Mouse (Mus musculus) liver, embryonic 13.5 days (tissue): Measurements from ENCODE around the gene Spint4. TPM values are rescaled to one million over a fixed set of nuclear protein-coding genes. Genes with fewer than 3 reads are reported as not detected.
A peak's percentile ranks its signal among the peaks of the same experiment; 100 is the strongest.

Source experiments
- ATAC-seq: fragments of 200-750 bp; cut with Nextera tagmentation; 2 replicates; pipeline ENCODE4 v1.8.0; 2017; ENCODE audit warnings: low read depth, mild to moderate bottlenecking, moderate number of reproducible peaks, moderate library complexity
- DNase-seq: peaks from one replicate; pipeline ENCODE4 v3.0.0; 2022
- H3K27ac ChIP-seq: fragments of 300-500 bp; sonication (generic); 2 replicates; pipeline ENCODE4 v1.5.1; 2015; ENCODE audit warnings: moderate library complexity, mild to moderate bottlenecking, inconsistent platforms
- H3K27me3 ChIP-seq: fragments of 300-500 bp; sonication (generic); 2 replicates; pipeline ENCODE4 v1.6.1; 2015; ENCODE audit warnings: mild to moderate bottlenecking, inconsistent platforms
- H3K36me3 ChIP-seq: fragments of 300-500 bp; sonication (generic); 2 replicates; pipeline ENCODE4 v1.6.1; 2015; ENCODE audit warnings: mild to moderate bottlenecking, inconsistent platforms
- H3K4me1 ChIP-seq: fragments of 300-500 bp; sonication (generic); replicated peaks from 2 replicates; pipeline ENCODE4 v1.6.1; 2015; ENCODE audit warnings: inconsistent platforms
- H3K4me2 ChIP-seq: fragments of 300-500 bp; sonication (generic); 2 replicates; pipeline ENCODE4 v1.6.1; 2015; ENCODE audit warnings: inconsistent platforms, mild to moderate bottlenecking, moderate library complexity
- H3K4me3 ChIP-seq: fragments of 300-500 bp; sonication (generic); replicated peaks from 2 replicates; pipeline ENCODE4 v1.5.1; 2015; ENCODE audit warnings: mild to moderate bottlenecking, inconsistent platforms
- H3K9ac ChIP-seq: fragments of 300-500 bp; sonication (generic); 2 replicates; pipeline ENCODE4 v1.6.1; 2015; ENCODE audit warnings: mild to moderate bottlenecking, inconsistent platforms
- H3K9me3 ChIP-seq: fragments of 300-500 bp; sonication (generic); replicated peaks from 2 replicates; pipeline ENCODE4 v1.6.1; 2016; ENCODE audit warnings: inconsistent platforms
- WGBS: fragments of 180-500 bp; shearing (Covaris S2); methylation state at CpG from one replicate; pipeline ENCODE4 v1.1.7; 2015; ENCODE audit not compliant: insufficient replicate concordance; 5-methylcytosine and 5-hydroxymethylcytosine counted together
- polyA plus RNA-seq: library from polyadenylated mRNA; unstranded; fragments of >200 nt; fragmentation: Nextera tagmentation; extraction: Ambion mirVana; gene quantifications from 2 replicates; pipeline ENCODE4 v1.2.1, GENCODE M21; 2015

Gene Spint4
- polyA plus RNA-seq, result not detected in 2 replicates

GRCm38 (mm10) chr2:164698201-164698600 lies at the start of gene Spint4:
Spint4 (plus strand) TSS chr2:164698501.
- H3K4me1 ChIP-seq, result no peaks in the 10 kb centered on the region
- DNase-seq (no peak), ATAC-seq (no peak)
- H3K9me3 ChIP-seq, result no peaks in the 10 kb centered on the region
- 63% methylated on average over 4 of the region's 4 CpGs for WGBS
- H3K4me3 ChIP-seq, result no peak within 1 kb of the TSS
- no peak within 1 kb of the TSS for H3K27ac ChIP-seq
- H3K36me3 ChIP-seq, result no peaks in the 10 kb centered on the region
- H3K27me3 ChIP-seq, result no peaks in the 10 kb centered on the region
- H3K4me2 ChIP-seq, result no peak within 1 kb of the TSS
- H3K9ac ChIP-seq, result no peak within 1 kb of the TSS

GRCm38 (mm10) chr2:164655858-164656257 lies 42.4 kb upstream of the Spint4 start, which contains the start of gene Wfdc10:
Wfdc10 (plus strand) TSS chr2:164656046.
- no peaks in the 10 kb centered on the region for H3K36me3 ChIP-seq
- no peaks in the 10 kb centered on the region for H3K27me3 ChIP-seq
- 14% methylated on average over 11 of the region's 11 CpGs for WGBS
- H3K4me2 ChIP-seq, result no peak within 1 kb of the TSS
- ATAC-seq (no peak), DNase-seq (peak; percentile 3)
- no peaks in the 10 kb centered on the region for H3K4me1 ChIP-seq
- H3K9me3 ChIP-seq, result no peaks in the 10 kb centered on the region
- H3K4me3 ChIP-seq, result no peak within 1 kb of the TSS
- no peak within 1 kb of the TSS for H3K9ac ChIP-seq
- H3K27ac ChIP-seq, result no peak within 1 kb of the TSS

- no peaks in the 10 kb centered on the region for H3K9me3 ChIP-seq
- WGBS, result 60% methylated on average over 9 of the region's 9 CpGs
Measured at GRCm38 (mm10) chr2:164656483-164656882, 41.8 kb upstream of the Spint4 start, which contains the start of gene Wfdc9. Wfdc9 (minus strand) TSS chr2:164656583.

GRCm38 (mm10) chr2:164664851-164665250 lies 33.5 kb upstream of the Spint4 start:
- no peak overlapping the region for H3K4me2 ChIP-seq
- ATAC-seq (no peak), DNase-seq (no peak)
- H3K27me3 ChIP-seq, result no peaks in the 10 kb centered on the region
- 65% methylated on average over 7 of the region's 7 CpGs for WGBS
- no peak overlapping the region for H3K27ac ChIP-seq
- no peaks in the 10 kb centered on the region for H3K4me1 ChIP-seq
- H3K4me3 ChIP-seq, result no peak overlapping the region
- no peak overlapping the region for H3K9ac ChIP-seq
- H3K9me3 ChIP-seq, result no peaks in the 10 kb centered on the region
- H3K36me3 ChIP-seq, result no peaks in the 10 kb centered on the region

More at GRCm38 (mm10) chr2:164656483-164656882, 41.8 kb upstream of the Spint4 start, which contains the start of gene Wfdc9:
- H3K4me3 ChIP-seq, result no peak within 1 kb of the TSS
- no peak within 1 kb of the TSS for H3K4me2 ChIP-seq
- DNase-seq (no peak), ATAC-seq (no peak)
- no peaks in the 10 kb centered on the region for H3K27me3 ChIP-seq
- H3K36me3 ChIP-seq, result no peaks in the 10 kb centered on the region
- H3K4me1 ChIP-seq, result no peaks in the 10 kb centered on the region
- H3K27ac ChIP-seq, result no peak within 1 kb of the TSS
- no peak within 1 kb of the TSS for H3K9ac ChIP-seq

- Histone ChIP-seq H3K4me3 (no peak overlapping the region), H3K9me3 (no peaks in the 10 kb centered on the region), H3K9ac (no peak overlapping the region), H3K36me3 (no peaks in the 10 kb centered on the region), H3K27ac (no peak overlapping the region), H3K4me2 (no peak overlapping the region), H3K4me1 (no peaks in the 10 kb centered on the region), H3K27me3 (no peaks in the 10 kb centered on the region)
- DNase-seq (no peak), ATAC-seq (no peak)
- WGBS, result 52% methylated on average over 5 of the region's 5 CpGs
Measured at GRCm38 (mm10) chr2:164670261-164670660, 28.0 kb upstream of the Spint4 start.

- ATAC-seq (no peak), DNase-seq (no peak)
- WGBS, result 26% methylated on average over 1 of the region's 1 CpGs
- Histone ChIP-seq H3K27ac (no peak overlapping the region), H3K36me3 (no peaks in the 10 kb centered on the region), H3K9ac (no peak overlapping the region), H3K9me3 (no peaks in the 10 kb centered on the region), H3K27me3 (no peaks in the 10 kb centered on the region), H3K4me3 (no peak overlapping the region), H3K4me2 (no peak overlapping the region), H3K4me1 (no peaks in the 10 kb centered on the region)
Measured at GRCm38 (mm10) chr2:164670938-164671337, 27.4 kb upstream of the Spint4 start.

GRCm38 (mm10) chr2:164673987-164674386 lies 24.3 kb upstream of the Spint4 start, which contains the start of gene Wfdc11:
Wfdc11 (minus strand) TSS chr2:164674087.
- H3K9ac ChIP-seq, result no peak within 1 kb of the TSS
- no peaks in the 10 kb centered on the region for H3K9me3 ChIP-seq
- no peak for ATAC-seq
- H3K4me3 ChIP-seq, result no peak within 1 kb of the TSS
- H3K4me1 ChIP-seq, result no peaks in the 10 kb centered on the region; the same call in 1 of the 2 replicates
- no peak for DNase-seq
- WGBS, result 61% methylated on average over 7 of the region's 7 CpGs
- H3K36me3 ChIP-seq, result no peaks in the 10 kb centered on the region
- no peak within 1 kb of the TSS for H3K4me2 ChIP-seq
- no peaks in the 10 kb centered on the region for H3K27me3 ChIP-seq
- no peak within 1 kb of the TSS for H3K27ac ChIP-seq

GRCm38 (mm10) chr2:164676103-164676502 lies 22.2 kb upstream of the Spint4 start:
- DNase-seq (no peak), ATAC-seq (no peak)
- Histone ChIP-seq H3K4me3 (no peak overlapping the region), H3K4me1 (peaks cover 4% of the 10 kb centered on the region), H3K27ac (no peak overlapping the region), H3K36me3 (no peaks in the 10 kb centered on the region), H3K27me3 (no peaks in the 10 kb centered on the region), H3K9me3 (no peaks in the 10 kb centered on the region), H3K4me2 (no peak overlapping the region), H3K9ac (no peak overlapping the region)
- WGBS, result 64% methylated on average over 7 of the region's 7 CpGs

GRCm38 (mm10) chr2:164676916-164677685 lies 21.2 kb upstream of the Spint4 start:
- H3K4me3 ChIP-seq, result no peak overlapping the region
- WGBS, result 65% methylated on average over 16 of the region's 16 CpGs
- no peak for DNase-seq

GRCm38 (mm10) chr2:164678848-164679625 lies 19.3 kb upstream of the Spint4 start:
- H3K9ac ChIP-seq, result no peak overlapping the region
- peak overlapping the region; percentile 25 for H3K4me3 ChIP-seq
- ATAC-seq (peak; percentile 31; the same call in 1 of the 2 replicates), DNase-seq (peak; percentile 38)
- H3K9me3 ChIP-seq, result no peaks in the 10 kb centered on the region
- peak overlapping the region; percentile 51 for H3K4me2 ChIP-seq
- H3K36me3 ChIP-seq, result no peaks in the 10 kb centered on the region
- peaks cover 4% of the 10 kb centered on the region for H3K4me1 ChIP-seq
- 18% methylated on average over 19 of the region's 19 CpGs for WGBS
- H3K27me3 ChIP-seq, result no peaks in the 10 kb centered on the region
- H3K27ac ChIP-seq, result no peak overlapping the region

More at GRCm38 (mm10) chr2:164676916-164677685, 21.2 kb upstream of the Spint4 start:
- Histone ChIP-seq H3K36me3 (no peaks in the 10 kb centered on the region), H3K4me1 (peaks cover 4% of the 10 kb centered on the region), H3K9ac (no peak overlapping the region), H3K27ac (no peak overlapping the region), H3K27me3 (no peaks in the 10 kb centered on the region), H3K9me3 (no peaks in the 10 kb centered on the region), H3K4me2 (no peak overlapping the region)
- ATAC-seq, result no peak

GRCm38 (mm10) chr2:164679906-164680305 lies 18.4 kb upstream of the Spint4 start:
- Histone ChIP-seq H3K36me3 (no peaks in the 10 kb centered on the region), H3K9ac (no peak overlapping the region), H3K27me3 (no peaks in the 10 kb centered on the region), H3K4me2 (no peak overlapping the region), H3K27ac (no peak overlapping the region), H3K4me1 (peaks cover 4% of the 10 kb centered on the region), H3K4me3 (no peak overlapping the region), H3K9me3 (no peaks in the 10 kb centered on the region)
- DNase-seq, result no peak
- no peak for ATAC-seq
- WGBS, result 22% methylated on average over 3 of the region's 3 CpGs
